In genomic region chr10:109521681-109522080, GRCm38 (mm10) we compare ENCODE assay signal across 18 mouse cellular contexts.
"Had no signal": no experiment of that assay in that cellular context is flagged by ENCODE, and none has a peak within 500 bp of the region (broad histone marks: within the 10 kb centered on the region; RNA-seq: fewer than 3 reads in every experiment).

No protein-coding gene starts in this region.

- H3K27me3 ChIP-seq: hindbrain, embryonic 12.5 days; intestine, embryonic 15.5 days; limb, embryonic 13.5 days; limb, embryonic 15.5 days; liver, embryonic 12.5 days had no signal

- H3K9ac ChIP-seq: hindbrain, embryonic 12.5 days; hindbrain, embryonic 14.5 days; intestine, embryonic 15.5 days; limb, embryonic 13.5 days; limb, embryonic 15.5 days; liver, embryonic 12.5 days; liver, embryonic 14.5 days had no signal

- H3K36me3 ChIP-seq: hindbrain, embryonic 10.5 days; hindbrain, embryonic 12.5 days; intestine, embryonic 15.5 days; limb, embryonic 13.5 days; limb, embryonic 15.5 days; liver, embryonic 12.5 days had no signal

- DNase-seq: gastrocnemius, postnatal 25 days; heart, postnatal 10 days; heart, postnatal 4 days; kidney, adult 18-20 months; kidney, adult 8-10 months; kidney, postnatal 10 days; kidney, postnatal 36 days; layer of hippocampus, adult 9-11 months; layer of hippocampus, postnatal 36 days; left cerebral cortex, postnatal 4 days had no signal

- H3K9me3 ChIP-seq: hindbrain, embryonic 10.5 days; hindbrain, embryonic 12.5 days; intestine, embryonic 15.5 days; limb, embryonic 13.5 days; limb, embryonic 15.5 days; liver, embryonic 12.5 days had no signal

- H3K27ac ChIP-seq: hindbrain, embryonic 10.5 days; hindbrain, embryonic 12.5 days; hindbrain, embryonic 14.5 days; intestine, embryonic 15.5 days; limb, embryonic 13.5 days; limb, embryonic 15.5 days; liver, embryonic 12.5 days; liver, embryonic 14.5 days had no signal

- H3K4me3 ChIP-seq: hindbrain, embryonic 10.5 days; hindbrain, embryonic 12.5 days; intestine, embryonic 15.5 days; limb, embryonic 13.5 days; limb, embryonic 15.5 days; liver, embryonic 12.5 days had no signal

- H3K4me1 ChIP-seq: hindbrain, embryonic 10.5 days; hindbrain, embryonic 12.5 days; intestine, embryonic 15.5 days; limb, embryonic 13.5 days; limb, embryonic 15.5 days; liver, embryonic 12.5 days had no signal
